Mouse (Mus musculus) heart, adult 11 months (tissue): ENCODE results near the gene Btbd8.

Experiments used
- DNase-seq: peaks from one replicate; pipeline ENCODE4 v3.0.0; 2022

Btbd8 gene

GRCm38 (mm10) chr5:107450299-107450698 lies 12.5 kb downstream of the Btbd8 start:
- no peak for DNase-seq

- DNase-seq = no peak
Observed at GRCm38 (mm10) chr5:107462147-107463076, 24.6 kb downstream of the Btbd8 start.

- no peak for DNase-seq
Observed at GRCm38 (mm10) chr5:107466501-107466900, 28.7 kb downstream of the Btbd8 start.

DNA sequence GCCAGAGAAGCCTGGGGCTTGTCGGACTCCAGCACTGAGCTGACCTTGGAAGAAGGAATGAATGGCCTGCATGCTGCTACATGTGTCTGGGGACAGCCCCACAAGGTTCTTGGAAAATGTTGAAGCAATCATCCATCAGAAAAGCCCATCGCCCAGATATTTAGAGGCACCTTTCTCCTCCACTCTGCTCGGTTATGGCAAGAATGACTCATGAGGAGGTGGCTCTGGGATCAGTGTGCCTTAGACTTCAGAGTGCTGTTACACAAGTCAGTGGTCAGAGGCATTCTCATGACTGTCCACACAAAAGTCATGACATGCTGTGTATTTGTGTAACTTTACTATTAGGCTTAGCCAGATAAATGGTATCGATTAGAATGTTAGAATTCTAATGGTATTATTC lies 29.3 kb downstream of the Btbd8 start:
- no peak for DNase-seq

DNA sequence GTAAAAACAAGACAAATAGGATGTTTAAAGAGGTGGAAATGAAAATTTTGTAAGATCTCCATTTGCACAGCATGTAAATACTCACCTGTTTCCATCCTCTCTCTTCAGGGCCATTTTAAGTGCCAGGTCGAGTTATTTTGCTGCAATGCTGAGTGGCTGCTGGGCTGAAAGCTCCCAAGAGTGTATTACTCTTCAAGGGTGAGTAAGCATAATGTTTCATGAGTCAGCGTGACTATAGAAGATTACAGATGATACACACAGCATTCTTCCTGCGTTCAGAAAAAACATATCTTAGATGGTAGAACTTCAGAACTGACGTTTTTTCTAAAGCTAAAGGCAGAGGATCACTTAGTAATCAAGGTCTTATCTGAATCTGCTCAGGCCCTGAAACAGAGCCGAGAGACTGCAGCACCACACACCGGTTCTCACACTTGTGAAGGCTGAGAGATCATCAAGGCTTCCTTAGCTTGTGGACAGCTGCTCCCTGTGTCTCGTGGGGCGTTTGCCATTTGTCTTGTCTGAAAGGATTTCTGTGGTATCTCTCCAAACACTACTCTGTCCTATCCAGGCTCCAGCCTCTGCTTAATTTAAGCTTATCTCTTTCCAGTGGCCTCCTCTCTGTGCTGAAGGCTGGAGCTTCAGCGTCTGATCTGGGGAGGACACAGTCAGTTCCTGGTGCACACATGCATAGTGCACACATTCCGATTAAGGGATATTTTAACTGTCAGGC lies 33.0 kb downstream of the Btbd8 start:
- no peak for DNase-seq

GRCm38 (mm10) chr5:107480194-107480593 lies 42.4 kb downstream of the Btbd8 start:
- no peak for DNase-seq

DNA sequence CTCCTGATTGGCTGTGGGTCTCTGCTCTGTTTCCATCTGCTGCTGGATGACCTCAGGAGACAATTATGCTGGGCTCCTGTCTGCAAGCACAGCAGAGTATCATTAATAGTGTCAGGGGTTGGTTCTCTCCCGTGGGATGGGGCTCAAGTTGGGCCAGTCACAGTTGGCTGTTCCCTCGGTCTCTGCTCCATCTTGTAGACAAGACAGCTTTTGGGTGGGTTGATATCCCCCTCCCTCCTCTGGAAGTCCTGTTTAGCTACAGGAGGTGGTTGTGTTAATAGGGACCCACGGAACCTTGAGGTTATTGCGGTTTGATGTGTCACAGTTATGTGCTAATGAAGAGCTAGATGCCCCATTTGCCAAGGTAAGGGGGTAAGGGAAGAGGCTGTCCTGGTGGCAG lies 51.2 kb downstream of the Btbd8 start:
- DNase-seq = peak; percentile 64

- DNase-seq = no peak
Observed at GRCm38 (mm10) chr5:107491036-107491435, 53.2 kb downstream of the Btbd8 start.

DNA sequence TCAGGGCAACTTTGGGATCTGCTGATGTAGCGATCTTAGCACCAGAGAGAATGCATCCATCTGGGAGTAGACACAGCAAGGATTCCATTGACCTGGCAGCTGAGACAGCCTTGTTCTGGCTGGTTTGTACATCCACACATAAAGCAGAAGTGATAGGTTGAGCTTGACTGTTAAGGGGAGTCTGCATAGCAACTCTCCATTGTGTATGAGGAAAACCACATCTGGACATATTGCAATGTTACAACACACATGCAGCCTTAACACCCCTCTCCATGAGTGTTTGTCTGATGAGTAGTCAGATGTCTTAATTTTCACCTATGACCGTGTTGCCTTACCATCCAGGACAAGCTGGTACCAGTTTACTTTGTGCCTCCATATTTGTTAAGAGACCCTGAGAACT lies 54.7 kb downstream of the Btbd8 start:
- DNase-seq = no peak

GRCm38 (mm10) chr5:107494759-107495158 lies 57.0 kb downstream of the Btbd8 start:
- no peak for DNase-seq

- no peak for DNase-seq
Observed at GRCm38 (mm10) chr5:107496047-107496446, 58.2 kb downstream of the Btbd8 start.

GRCm38 (mm10) chr5:107497519-107498501 lies 60.0 kb downstream of the Btbd8 start:
- DNase-seq = no peak

DNA sequence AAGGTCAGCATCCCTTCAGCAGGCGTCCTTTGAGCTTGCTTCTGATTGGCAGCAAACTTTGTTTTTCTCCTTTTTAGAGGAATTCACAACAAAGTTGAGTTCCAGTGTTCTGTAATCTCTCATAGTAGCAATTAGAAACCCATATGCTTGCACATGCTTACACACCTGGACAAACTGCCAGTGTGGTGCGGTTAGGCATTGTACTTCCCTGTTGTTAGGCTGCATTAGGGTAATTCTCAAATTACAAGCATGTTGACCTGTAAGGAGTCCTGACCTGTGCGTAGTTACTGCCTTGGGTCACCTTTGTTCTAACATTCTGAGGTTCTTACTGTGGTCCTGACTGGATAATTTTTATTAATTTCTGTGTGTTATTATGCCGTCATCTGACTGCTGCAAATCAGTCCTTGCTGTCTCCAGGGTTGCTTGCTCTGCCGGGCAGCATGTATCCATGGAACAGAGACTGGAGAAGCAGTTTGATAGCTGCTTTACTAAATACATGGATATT lies 61.1 kb downstream of the Btbd8 start:
- no peak for DNase-seq

DNA sequence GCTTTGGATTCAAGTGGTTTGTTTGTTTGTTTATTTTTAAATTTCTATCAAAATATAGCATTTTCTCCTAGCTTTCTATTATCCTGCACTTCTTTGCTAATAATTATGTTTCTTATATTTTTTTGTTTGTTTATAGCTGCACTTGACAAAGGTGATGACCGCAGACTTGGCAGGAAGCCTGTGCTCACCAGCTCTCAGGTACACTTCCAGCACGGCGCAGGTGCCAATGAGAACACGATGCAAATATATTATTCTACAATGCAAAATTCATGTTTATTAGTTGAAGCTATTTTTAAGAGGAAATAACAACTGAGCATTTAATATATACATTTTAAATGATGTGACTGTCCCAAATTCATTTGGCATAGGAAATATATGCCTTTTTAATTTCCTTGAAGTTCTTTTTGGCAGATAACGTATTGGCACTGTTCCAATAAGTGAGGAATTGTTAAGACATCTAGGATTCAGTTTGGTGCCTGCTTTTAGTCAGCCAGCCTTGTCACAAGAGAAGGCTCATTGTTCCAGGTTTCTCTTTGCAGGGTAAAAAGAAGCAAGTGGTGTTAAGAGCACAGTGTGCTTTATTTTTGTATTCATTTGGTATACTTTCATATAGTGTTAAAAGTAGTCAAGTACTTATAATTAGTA lies 62.2 kb downstream of the Btbd8 start:
- DNase-seq = no peak

DNA sequence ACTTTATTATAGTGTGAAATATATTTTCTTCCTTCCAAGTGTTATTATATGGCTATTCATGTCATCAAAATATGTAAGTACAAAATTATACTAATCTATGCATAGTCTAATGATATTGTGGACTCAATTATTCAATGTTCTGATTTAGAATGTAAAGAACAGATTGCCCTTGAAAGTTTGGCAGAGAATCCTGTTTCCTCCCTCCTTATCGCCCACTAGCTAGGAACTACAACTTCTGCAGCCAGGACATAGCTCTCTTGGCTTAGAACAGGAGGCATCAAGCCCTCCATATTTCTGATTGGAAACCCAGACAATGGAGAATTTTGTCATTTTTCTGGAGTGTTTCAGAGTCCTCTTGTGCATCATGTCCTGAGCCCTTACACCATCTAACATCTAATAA lies 62.9 kb downstream of the Btbd8 start:
- DNase-seq = no peak

DNA sequence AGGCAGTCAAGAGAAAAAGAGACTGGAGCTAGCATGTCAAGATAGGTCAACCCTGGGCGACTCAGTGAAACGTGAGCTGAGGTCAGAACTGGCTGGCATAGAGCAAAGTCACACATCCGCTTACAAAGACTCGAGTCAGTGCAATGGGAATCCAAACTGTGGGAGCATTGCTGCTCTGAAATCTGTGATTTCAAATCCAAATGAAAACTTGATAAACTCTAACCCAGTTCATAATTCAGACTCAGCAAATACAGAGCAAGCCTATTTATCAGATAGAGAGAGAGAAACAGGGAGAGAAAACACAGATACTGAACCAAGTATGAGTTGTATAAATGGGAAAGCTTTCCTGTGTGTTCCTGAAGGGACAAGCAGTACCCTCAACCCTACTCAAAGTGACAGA lies 69.5 kb downstream of the Btbd8 start, which contains the start of gene Gm42669:
Gene Gm42669, plus strand, starts transcription at position 301 of the 400 bp plus-strand sequence.
- DNase-seq = no peak

DNA sequence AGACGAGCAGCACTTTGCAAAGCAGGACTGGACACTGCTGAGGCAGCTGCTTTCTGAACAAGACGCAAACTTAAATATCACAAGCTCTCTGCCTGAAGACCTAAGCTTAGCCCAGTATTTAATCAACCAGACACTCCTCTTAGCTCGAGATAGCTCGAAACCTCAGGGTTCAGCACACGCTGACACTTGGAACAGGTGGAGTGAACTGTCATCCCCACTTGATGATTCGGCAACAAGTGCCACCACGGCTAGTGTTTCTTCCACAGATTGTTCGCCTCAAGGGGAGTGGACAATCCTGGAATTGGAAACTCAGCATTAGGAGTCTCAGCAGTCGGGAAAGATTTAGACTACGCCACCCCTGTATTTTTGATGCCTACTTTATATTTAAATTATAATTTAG lies 72.7 kb downstream of the Btbd8 start:
- no peak for DNase-seq

- DNase-seq = no peak
Observed at GRCm38 (mm10) chr5:107511326-107511725, 73.5 kb downstream of the Btbd8 start.

- peak; percentile 84 for DNase-seq
Observed at GRCm38 (mm10) chr5:107513583-107513982, 75.8 kb downstream of the Btbd8 start.

DNA sequence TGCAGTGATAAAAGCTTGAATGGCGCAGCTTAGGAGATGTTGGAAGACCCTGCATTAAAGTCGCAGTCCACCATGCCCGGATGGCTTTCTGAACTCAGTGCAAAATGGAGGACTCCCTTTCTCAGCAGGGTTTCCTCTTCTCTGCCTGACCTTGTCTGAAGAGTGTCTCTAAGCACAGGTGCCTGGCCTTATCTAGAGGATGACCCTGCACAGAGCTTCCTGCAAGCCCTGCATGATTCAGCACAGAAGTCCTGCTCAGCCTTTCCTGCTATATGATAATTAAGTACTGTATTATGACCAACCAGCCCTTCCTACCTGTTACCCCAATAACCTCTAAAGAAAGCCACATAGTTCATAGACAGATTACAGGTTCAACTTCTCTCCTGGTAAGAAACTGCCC lies 77.7 kb downstream of the Btbd8 start:
- no peak for DNase-seq

- DNase-seq = no peak
Observed at GRCm38 (mm10) chr5:107516087-107516486, 78.3 kb downstream of the Btbd8 start.

- peak; percentile 69 for DNase-seq
Observed at GRCm38 (mm10) chr5:107518602-107519001, 80.8 kb downstream of the Btbd8 start.
